Mouse (Mus musculus): Measurements from ENCODE around the gene A530032D15Rik. TPM values are rescaled to one million over a fixed set of nuclear protein-coding genes. Genes with fewer than 3 reads are reported as not detected.
"Not testable (repeated sequence)": the region's sequence is repeated elsewhere in the genome, so short reads cannot be mapped to it uniquely, and the experiment has no call there.

The A530032D15Rik gene
- total RNA-seq, 2 experiments from 2014 or later, result 0.70 to 1.1 TPM

DNA sequence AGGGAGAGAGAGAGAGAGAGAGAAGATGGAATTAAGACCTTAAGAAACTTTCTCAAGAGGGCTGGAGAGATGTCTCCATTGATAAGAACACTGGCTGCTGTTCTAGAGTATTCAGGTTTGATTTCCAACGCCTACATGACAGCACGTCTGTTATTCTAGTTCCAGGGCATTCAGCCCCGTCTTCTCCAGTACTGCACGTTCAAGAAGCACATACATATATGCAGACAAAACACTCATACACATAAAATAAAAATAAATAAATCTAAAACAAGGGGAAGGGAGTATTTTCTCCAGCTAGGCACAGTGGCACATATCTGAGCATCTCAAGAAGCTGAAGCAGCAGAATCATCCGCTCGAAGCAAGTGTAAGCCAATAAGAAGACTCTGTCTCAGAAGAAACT is 73.9 kb downstream of the A530032D15Rik start:
- DNase-seq, result not testable (repeated sequence)

DNA sequence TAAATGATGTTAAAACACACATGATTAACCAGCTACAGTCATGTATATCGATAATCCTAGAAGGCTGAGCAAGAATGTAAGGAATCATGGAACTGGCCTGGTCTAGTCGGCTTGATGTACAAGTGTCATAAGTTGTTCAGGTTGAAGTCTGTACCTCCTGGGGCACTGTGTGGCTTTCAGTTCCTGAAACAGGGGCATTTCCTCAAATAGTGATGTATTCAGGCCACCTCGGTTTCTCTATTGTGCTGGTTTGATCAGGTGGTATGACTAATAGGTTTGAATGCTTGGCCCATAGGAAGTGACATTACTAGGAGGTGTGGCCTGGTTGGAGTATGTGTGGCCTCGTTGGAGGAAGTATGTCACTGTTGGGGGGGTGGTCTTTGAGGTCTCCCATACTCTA is 75.3 kb downstream of the A530032D15Rik start:
- not testable (repeated sequence) for DNase-seq

DNA sequence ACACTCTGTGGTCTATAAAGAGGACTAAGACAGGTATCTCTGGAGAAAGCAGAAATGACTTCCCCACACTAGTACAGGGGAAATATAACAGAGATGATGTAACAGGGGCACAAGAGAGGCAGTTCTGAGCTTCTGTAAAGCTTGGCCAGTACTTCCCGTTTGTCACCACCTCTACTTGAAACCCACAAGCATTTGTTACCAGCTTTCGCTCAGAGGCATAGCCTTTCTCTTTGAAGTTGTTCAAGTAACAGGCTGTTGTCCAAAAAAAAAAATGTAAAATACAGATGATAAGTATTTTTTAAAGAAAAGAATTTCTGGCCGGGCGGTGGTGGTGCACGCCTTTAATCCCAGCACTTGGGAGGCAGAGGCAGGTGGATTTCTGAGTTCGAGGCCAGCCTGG is 76.0 kb downstream of the A530032D15Rik start:
- not testable (repeated sequence) for DNase-seq

Other genes with a start within 250 kb of the A530032D15Rik start
- 1 to 10 TPM in 1 of 2 experiments, under 1 TPM in 1; 0.66 to 1.4 TPM for gene Slc16a14, start 174.7 kb downstream of the A530032D15Rik start, total RNA-seq (2021)
- gene Gm10553, start 9.7 kb downstream of the A530032D15Rik start, total RNA-seq (2021), result not detected
- 1 to 10 TPM; 1.3 TPM for gene C130026I21Rik, start 160.7 kb upstream of the A530032D15Rik start, total RNA-seq (2021)